Mouse (Mus musculus) cerebellum, postnatal 25 days (tissue): ENCODE data around the gene Actg1.

Experiments used
- DNase-seq, 2 experiments: peaks; one replicate each; pipeline ENCODE4 v3.0.0; 2021; ENCODE audit warnings: mixed read lengths in 2 of 2

The Actg1 gene

GRCm38 (mm10) chr11:120344310-120344920 is 3.9 kb downstream of the Actg1 start:
- no peak for DNase-seq

- no peak for DNase-seq
These were observed 4.6 kb downstream of the Actg1 start for GRCm38 (mm10) chr11:120343519-120344309.

- no peak for DNase-seq
These were observed 5.6 kb downstream of the Actg1 start for GRCm38 (mm10) chr11:120342656-120343160.

- no peak for DNase-seq
These were observed 6.7 kb downstream of the Actg1 start for GRCm38 (mm10) chr11:120341661-120342060.

DNA sequence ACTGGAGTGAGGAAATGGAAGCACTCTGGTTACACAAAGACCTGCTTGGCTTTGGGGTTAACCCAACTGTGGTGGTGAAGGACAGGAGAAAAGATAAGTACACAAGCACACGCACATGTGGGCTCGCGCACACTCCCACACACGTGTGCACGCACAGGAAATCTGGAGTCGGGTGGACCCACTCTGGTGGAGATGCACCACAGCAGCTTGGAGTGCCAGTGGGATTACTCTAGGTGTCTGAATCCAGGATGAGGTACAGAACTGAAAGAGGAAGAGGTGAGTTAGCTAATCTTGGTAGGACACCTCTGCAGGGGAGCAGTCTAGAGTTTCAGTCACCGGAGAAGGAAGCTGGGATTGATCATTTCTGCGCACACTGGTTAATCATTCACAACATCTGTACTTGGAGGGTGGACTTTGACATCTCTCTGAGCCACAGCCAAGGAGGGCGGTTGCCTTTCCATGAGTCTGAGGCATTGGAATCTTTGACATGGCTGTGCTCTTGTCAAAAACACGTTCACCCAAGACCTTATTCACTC is 8.3 kb downstream of the Actg1 start:
- no peak for DNase-seq

DNA sequence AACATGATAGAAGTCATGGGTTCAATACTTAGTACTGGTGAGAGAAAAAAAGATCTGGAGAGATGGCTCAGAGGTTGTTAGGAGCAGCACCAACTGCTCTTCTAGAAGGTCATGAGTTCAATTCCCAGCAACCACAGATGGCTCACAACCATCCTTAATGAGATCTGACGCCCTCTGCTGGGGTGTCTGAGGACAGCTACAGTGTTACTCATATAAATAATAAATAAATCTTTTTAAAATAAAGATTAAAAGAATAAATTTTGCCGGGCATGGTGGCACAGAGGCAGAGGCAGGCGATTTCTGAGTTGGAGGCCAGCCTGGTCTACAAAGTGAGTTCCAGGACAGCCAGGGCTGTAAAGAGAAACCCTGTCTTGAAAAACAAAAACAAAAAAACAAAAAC is 9.6 kb downstream of the Actg1 start:
- DNase-seq = no peak

GRCm38 (mm10) chr11:120337447-120337846 is 10.9 kb downstream of the Actg1 start:
- no peak for DNase-seq

- no peak for DNase-seq
These were observed 12.8 kb downstream of the Actg1 start for GRCm38 (mm10) chr11:120335431-120336021.

- no peak for DNase-seq
These were observed 28.2 kb downstream of the Actg1 start for GRCm38 (mm10) chr11:120320156-120320555.

GRCm38 (mm10) chr11:120319310-120319709 is 29.0 kb downstream of the Actg1 start:
- no peak for DNase-seq

DNA sequence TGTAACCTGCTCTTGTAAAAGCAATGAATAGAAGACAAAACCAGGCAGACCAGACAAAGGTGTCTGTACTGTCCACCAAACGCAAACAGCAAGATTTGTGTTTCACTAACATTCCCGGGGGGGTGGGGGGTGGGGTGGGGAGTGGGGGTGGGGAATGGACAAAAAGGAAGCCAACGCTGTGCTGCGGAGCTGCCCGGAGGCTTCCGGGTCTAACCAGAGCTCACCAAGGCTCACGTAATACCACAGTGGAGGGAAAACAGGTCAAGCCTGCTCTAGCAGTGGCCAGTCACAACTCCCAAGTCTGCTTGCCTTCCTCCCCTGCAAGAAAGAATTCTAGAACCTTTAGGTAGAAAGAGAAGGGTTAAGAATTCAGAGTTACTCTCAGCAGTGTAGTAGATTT is 30.9 kb downstream of the Actg1 start:
- DNase-seq = no peak

DNA sequence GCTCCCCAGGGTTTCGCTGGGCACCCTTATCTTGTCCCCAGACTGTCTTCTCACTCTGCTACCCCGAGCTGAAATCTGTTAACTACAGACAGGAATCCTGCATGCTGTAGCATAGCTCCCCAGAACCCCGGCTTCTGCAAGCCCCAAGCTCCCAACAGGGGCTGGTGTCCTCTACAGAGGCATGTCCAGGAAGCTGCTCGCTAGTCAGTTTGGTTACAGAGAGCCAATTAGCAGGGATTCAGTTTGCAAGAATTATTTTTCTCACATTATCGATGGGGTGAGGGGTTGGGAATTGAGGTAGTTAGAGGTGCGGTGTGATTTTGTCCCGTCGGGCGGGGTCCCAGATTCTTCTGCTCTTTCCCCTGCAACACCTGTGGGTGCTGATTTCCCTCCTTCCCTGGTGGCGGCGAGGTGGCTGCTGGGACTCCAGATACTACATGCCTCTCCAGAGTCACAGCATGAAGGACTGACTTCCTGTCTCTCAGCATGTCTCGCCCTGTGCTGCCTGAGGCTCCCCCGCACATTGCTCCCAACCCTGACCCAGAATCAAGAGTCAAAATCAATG is 31.6 kb downstream of the Actg1 start:
- peak in 1 of 2 experiments; percentile 46 for DNase-seq

- peak; percentile 92 to 94 for DNase-seq
These were observed 32.3 kb downstream of the Actg1 start for GRCm38 (mm10) chr11:120315832-120316689.

DNA sequence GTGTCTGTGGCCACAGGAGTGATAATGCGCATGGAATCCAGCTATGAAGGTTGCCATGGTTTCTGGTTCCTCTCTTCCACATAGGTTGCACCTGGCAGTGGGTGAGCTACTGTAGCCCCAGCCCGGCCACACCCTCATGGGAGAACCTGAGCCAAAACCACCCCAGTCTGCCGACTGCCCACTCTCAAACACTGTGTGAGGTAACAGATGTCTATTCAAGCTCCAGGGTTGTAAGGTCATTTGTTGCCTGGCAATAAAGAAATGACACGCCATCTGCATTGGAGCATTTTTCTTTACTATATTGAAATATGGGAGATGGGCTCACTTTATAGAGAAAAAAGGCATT is 33.0 kb downstream of the Actg1 start:
- no peak for DNase-seq

GRCm38 (mm10) chr11:120314721-120315415 is 33.5 kb downstream of the Actg1 start:
- peak; percentile 22 to 56 for DNase-seq

GRCm38 (mm10) chr11:120313906-120314685 is 34.2 kb downstream of the Actg1 start:
- peak in 1 of 2 experiments; percentile 11 for DNase-seq

GRCm38 (mm10) chr11:120312069-120312468 is 36.3 kb downstream of the Actg1 start:
- peak in 1 of 2 experiments; percentile 7 for DNase-seq

DNA sequence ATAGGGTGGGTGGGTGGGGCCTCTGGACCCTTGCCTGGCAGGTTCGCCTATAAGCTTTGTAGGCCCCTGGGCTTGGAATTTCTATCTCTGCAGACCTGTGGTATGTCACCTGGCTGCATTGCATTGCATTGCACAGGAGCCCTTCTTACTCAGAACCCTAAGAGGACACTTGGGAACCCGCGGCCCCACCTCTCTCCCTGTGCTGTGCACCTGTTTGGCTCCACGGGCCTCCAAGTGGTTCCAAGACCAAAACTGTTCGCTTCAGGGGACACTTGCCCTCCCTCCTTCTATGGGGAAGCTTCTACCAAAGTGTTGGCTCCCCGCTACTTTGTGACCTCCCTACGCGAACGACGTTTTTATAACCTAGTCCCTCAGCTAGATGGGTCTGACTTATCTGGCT is 36.8 kb downstream of the Actg1 start:
- peak; percentile 30 to 38 for DNase-seq

GRCm38 (mm10) chr11:120310813-120311312 is 37.5 kb downstream of the Actg1 start:
- peak; percentile 96 to 97 for DNase-seq
